Mouse (Mus musculus): ENCODE measurements around the gene Adam19. TPM values are rescaled to one million over a fixed set of nuclear protein-coding genes. Genes with fewer than 3 reads are reported as not detected.

The Adam19 gene
- polyA plus RNA-seq, 1 experiment, result 14.0 TPM

DNA sequence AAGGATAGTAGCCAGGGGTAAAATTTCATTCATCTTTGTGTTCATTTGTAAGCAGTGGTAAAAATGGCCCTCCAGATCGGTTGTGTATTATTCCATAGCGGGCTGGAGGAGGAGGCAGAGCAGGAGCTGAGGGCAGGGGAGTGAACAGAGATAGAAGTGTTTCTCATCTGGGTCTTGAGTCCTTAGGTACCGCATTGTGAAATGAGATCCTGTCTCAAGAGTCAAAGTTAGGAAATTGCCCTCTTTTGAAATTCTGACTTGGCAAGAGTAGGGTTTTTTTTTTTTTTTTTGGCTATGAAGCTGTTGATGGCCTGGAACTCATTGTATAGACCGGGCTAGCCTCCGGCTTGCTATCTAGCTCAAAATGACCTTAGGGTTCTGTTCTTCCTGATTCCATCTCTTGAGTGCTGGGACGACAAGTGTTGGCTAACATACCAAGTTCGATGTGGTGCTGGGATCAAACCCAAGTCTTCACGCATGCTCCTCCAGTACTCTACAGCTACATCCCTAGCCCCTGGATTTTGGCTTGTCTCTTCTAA is 67.6 kb downstream of the Adam19 start:
- peaks cover 28% of the 10 kb centered on the region for H3K36me3 ChIP-seq (ENCODE audit: control insufficient read depth, insufficient read depth)
- TF ChIP-seq CEBPB (IDR thresholded peaks at IDR 0.05; ENCODE audit: low read depth), result no peak
- no peak for TF ChIP-seq CTCF (IDR thresholded peaks at IDR 0.05; ENCODE audit: control insufficient read depth, insufficient read depth, insufficient read length)
- no peak for TF ChIP-seq FOSL1 (IDR thresholded peaks at IDR 0.05; ENCODE audit: insufficient read depth, low read length, poor library complexity, severe bottlenecking)
- no peaks in the 10 kb centered on the region for H3K79me2 ChIP-seq (ENCODE audit: control insufficient read depth, insufficient read depth)
- H3K79me3 ChIP-seq (ENCODE audit: low read depth), result no peaks in the 10 kb centered on the region
- H3ac ChIP-seq (ENCODE audit: control insufficient read depth, insufficient read length, low read depth), result no peak overlapping the region
- H3K4me3 ChIP-seq (ENCODE audit: insufficient read depth, poor library complexity, severe bottlenecking), result no peak overlapping the region
- no peaks in the 10 kb centered on the region for H3K27me3 ChIP-seq (ENCODE audit: control insufficient read depth, insufficient read depth, insufficient read length)

DNA sequence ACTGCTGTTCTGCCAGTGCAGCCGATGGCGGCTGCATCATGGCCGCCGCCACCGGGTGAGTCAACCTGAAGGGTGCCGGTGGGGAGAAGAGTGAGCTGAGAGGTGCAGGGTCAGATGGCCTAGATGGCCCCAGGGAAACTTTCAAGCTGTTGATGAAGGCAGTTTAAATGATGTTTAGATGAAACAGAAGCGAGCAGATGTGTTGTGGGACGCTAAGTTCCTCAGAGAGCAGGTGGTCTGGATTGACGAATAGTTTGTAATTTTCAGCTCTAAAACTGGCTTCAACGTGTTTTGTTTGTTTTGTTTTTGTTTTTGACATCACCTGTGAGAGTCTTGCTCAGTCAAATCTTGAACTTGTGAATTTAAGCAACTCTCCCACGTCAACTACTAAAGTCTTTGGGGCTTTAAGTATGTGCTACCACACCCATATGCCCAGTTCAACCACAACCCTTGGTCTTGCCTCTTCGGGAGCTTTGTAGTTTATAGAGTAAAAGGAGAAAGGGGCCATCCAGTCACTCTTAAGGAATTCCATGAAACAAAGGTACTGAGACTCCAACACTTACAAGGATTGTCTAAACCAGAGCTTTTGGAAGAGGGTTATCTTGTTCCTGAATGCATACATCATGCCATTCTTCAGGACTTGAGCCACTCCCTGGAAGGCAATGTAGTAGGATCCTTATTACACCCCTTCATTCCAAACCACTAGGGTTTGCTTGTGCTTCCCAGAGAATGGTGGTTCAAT is 69.5 kb downstream of the Adam19 start:
- H3K79me2 ChIP-seq (ENCODE audit: control insufficient read depth, insufficient read depth), result no peaks in the 10 kb centered on the region
- H3K79me3 ChIP-seq (ENCODE audit: low read depth), result no peaks in the 10 kb centered on the region
- H3ac ChIP-seq (ENCODE audit: control insufficient read depth, insufficient read length, low read depth), result no peak overlapping the region
- no peak overlapping the region for H3K4me3 ChIP-seq (ENCODE audit: insufficient read depth, poor library complexity, severe bottlenecking)
- TF ChIP-seq MYOG (IDR thresholded peaks at IDR 0.05; ENCODE audit: control insufficient read depth, extremely low read depth, insufficient read length), result no peak
- TF ChIP-seq CEBPB (IDR thresholded peaks at IDR 0.05; ENCODE audit: low read depth), result no peak
- no peak for TF ChIP-seq FOSL1 (IDR thresholded peaks at IDR 0.05; ENCODE audit: insufficient read depth, low read length, poor library complexity, severe bottlenecking)
- TF ChIP-seq MAX (IDR thresholded peaks at IDR 0.05), result no peak
- no peak for TF ChIP-seq CTCF (IDR thresholded peaks at IDR 0.05; ENCODE audit: control insufficient read depth, insufficient read depth, insufficient read length)
- TF ChIP-seq MYOD1 (IDR thresholded peaks at IDR 0.05; ENCODE audit: control insufficient read depth, insufficient read length, low read depth), result no peak
- no peak for TF ChIP-seq USF1 (IDR thresholded peaks at IDR 0.05; ENCODE audit: low read depth)
- no peaks in the 10 kb centered on the region for H3K27me3 ChIP-seq (ENCODE audit: control insufficient read depth, insufficient read depth, insufficient read length)
- peaks cover 30% of the 10 kb centered on the region for H3K36me3 ChIP-seq (ENCODE audit: control insufficient read depth, insufficient read depth)

DNA sequence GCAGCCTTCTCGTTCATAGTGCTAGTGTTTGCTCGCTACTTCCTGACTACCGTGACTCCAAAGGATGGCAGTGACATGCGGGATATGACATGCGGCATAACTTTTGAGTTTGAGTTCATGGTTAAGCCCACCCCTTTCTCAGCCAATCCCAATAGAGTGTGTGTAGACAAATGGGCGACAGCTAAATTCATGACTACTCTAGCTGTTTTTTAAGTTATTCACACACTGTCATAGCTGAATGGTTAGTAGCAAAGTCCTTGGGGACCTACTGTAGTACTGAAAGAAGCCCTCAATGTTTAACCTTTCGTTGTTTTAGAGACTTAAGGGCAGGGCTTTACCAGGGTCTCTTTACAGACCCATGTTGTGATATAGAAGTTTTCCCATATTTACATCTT is 70.0 kb downstream of the Adam19 start:
- Histone ChIP-seq H3ac (ENCODE audit: control insufficient read depth, insufficient read length, low read depth) (no peak overlapping the region), H3K79me2 (ENCODE audit: control insufficient read depth, insufficient read depth) (no peaks in the 10 kb centered on the region), H3K36me3 (ENCODE audit: control insufficient read depth, insufficient read depth) (peaks cover 30% of the 10 kb centered on the region), H3K4me3 (ENCODE audit: insufficient read depth, poor library complexity, severe bottlenecking) (no peak overlapping the region), H3K27me3 (ENCODE audit: control insufficient read depth, insufficient read depth, insufficient read length) (no peaks in the 10 kb centered on the region), H3K79me3 (ENCODE audit: low read depth) (no peaks in the 10 kb centered on the region)
- TF ChIP-seq MYOD1 (IDR thresholded peaks at IDR 0.05; ENCODE audit: control insufficient read depth, insufficient read length, low read depth) (no peak), MYOG (IDR thresholded peaks at IDR 0.05; ENCODE audit: control insufficient read depth, extremely low read depth, insufficient read length) (no peak), CTCF (IDR thresholded peaks at IDR 0.05; ENCODE audit: control insufficient read depth, insufficient read depth, insufficient read length) (no peak), USF1 (IDR thresholded peaks at IDR 0.05; ENCODE audit: low read depth) (no peak), CEBPB (IDR thresholded peaks at IDR 0.05; ENCODE audit: low read depth) (no peak), MAX (IDR thresholded peaks at IDR 0.05) (no peak), FOSL1 (IDR thresholded peaks at IDR 0.05; ENCODE audit: insufficient read depth, low read length, poor library complexity, severe bottlenecking) (no peak)

DNA sequence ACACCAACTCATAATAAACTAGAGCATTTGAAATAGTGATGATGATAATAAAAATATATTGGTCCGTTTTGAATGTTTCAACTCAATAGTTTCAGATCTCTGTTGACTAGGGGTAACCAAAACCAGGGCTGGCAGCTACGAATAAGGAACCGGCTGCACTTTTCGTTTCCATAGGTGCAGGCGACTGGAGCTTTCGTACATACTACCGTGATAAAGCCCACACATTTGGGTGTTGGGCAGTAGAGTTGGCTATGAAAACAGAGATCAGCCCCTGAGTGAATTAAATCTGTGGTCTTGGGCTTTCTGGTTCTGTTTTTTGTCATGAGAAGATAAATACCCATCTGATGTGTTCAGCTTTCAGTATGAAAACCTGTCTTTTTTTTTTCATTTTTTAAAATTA is 70.5 kb downstream of the Adam19 start:
- no peak overlapping the region for H3K4me3 ChIP-seq (ENCODE audit: insufficient read depth, poor library complexity, severe bottlenecking)
- no peaks in the 10 kb centered on the region for H3K27me3 ChIP-seq (ENCODE audit: control insufficient read depth, insufficient read depth, insufficient read length)
- no peaks in the 10 kb centered on the region for H3K79me2 ChIP-seq (ENCODE audit: control insufficient read depth, insufficient read depth)
- TF ChIP-seq MAX (IDR thresholded peaks at IDR 0.05) (no peak), USF1 (IDR thresholded peaks at IDR 0.05; ENCODE audit: low read depth) (no peak)
- peaks cover 28% of the 10 kb centered on the region for H3K36me3 ChIP-seq (ENCODE audit: control insufficient read depth, insufficient read depth)
- no peaks in the 10 kb centered on the region for H3K79me3 ChIP-seq (ENCODE audit: low read depth)
- H3ac ChIP-seq (ENCODE audit: control insufficient read depth, insufficient read length, low read depth), result no peak overlapping the region

DNA sequence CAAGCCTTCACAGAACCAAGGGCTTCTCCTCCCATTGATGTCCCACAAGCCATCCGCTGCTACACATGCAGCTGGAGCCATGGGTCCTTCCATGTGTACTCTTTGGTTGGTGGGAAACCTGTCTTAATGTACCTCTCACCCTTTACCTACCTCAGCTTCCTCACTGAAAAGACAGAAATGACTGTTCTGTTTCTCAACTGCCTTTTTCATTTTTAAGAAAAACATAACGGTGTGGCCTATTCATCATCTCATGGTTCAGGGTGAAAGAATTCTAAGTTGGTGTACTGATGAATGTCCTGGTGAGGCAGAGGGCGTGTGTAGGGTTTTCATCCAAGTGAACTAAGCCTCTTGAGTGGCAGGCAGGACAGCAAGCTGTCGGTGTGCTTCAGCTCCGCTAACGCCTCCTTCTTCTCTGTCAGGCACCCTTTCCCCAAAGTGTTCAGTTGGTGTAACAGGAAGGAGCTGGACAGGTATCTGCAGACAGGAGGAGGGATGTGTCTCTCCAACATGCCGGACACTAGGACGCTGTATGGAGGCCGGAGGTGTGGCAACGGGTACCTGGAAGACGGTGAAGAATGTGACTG is 71.1 kb downstream of the Adam19 start:
- Histone ChIP-seq H3K79me2 (ENCODE audit: control insufficient read depth, insufficient read depth) (no peaks in the 10 kb centered on the region), H3K36me3 (ENCODE audit: control insufficient read depth, insufficient read depth) (peaks cover 24% of the 10 kb centered on the region), H3K27me3 (ENCODE audit: control insufficient read depth, insufficient read depth, insufficient read length) (no peaks in the 10 kb centered on the region), H3K79me3 (ENCODE audit: low read depth) (no peaks in the 10 kb centered on the region), H3K4me3 (ENCODE audit: insufficient read depth, poor library complexity, severe bottlenecking) (no peak overlapping the region), H3ac (ENCODE audit: control insufficient read depth, insufficient read length, low read depth) (no peak overlapping the region)
- no peak for TF ChIP-seq MAX (IDR thresholded peaks at IDR 0.05)
- no peak for TF ChIP-seq USF1 (IDR thresholded peaks at IDR 0.05; ENCODE audit: low read depth)
- TF ChIP-seq MYOG (IDR thresholded peaks at IDR 0.05; ENCODE audit: control insufficient read depth, extremely low read depth, insufficient read length), result no peak
- TF ChIP-seq MYOD1 (IDR thresholded peaks at IDR 0.05; ENCODE audit: control insufficient read depth, insufficient read length, low read depth), result no peak
- no peak for TF ChIP-seq CEBPB (IDR thresholded peaks at IDR 0.05; ENCODE audit: low read depth)
- no peak for TF ChIP-seq FOSL1 (IDR thresholded peaks at IDR 0.05; ENCODE audit: insufficient read depth, low read length, poor library complexity, severe bottlenecking)
- no peak for TF ChIP-seq CTCF (IDR thresholded peaks at IDR 0.05; ENCODE audit: control insufficient read depth, insufficient read depth, insufficient read length)

All from C2C12 (cell line).